Mouse (Mus musculus): ENCODE results near the gene Ccer2.

Ccer2 gene

DNA sequence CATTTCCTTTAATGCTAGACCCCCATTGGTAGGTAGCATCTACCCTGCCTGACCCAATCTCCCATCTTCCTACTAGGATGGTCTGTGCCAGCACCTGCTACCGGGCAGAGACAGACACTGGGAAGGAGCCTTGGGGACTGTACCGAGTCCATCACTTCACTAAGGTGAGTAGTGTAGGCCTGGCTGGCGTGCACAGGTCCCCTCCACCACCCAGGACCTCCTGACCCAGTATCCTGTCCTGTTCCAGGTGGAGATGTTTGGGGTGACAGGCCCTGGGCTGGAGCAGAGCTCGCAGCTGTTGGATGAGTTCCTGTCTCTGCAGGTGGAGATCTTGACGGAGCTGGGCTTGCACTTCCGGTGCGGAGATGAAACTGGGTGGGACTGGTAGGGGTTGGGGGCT is 6.0 kb upstream of the Ccer2 start:
- DNase-seq (ENCODE audit: low read depth, low spot score) = no peak

DNA sequence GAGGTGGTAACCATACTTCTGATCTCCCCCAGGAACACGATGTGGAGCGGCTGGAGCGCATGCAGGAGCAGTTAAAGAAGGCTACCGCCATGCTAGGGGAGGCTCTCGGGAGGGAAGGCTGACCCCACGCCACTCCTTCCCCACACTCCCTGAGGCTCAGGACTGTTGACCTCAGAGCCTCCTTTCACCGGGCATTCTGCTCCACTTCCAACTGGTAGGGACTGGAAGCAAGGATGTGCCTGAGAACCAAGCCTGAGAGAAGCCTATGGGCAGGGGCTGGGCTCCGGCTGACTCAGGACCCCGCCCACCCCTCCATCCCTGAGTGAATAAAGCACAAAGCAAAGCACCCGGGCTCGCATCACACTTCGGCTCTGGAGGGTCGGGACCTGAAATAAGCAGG is 2.6 kb downstream of the Ccer2 start:
- no peak for DNase-seq (ENCODE audit: low read depth, low spot score)

DNA sequence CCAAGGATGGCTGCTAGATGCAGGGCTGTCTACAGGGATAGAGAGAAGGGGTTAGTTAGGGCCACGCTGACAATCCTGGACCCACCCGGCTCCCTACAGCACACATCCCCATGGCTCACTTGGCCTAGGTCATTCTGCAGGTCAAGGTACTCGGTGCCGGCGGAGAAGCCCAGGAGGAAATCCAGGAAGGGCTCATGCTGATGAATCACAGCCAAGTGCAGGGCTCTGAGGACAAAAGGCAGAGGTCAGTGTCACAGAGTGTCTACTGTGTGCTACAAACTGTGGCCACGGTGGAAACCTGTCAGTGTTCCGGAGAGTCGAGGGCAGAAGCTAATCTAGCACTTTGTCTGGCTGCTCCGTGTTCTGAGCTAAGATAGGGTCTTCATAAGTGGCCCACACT is 5.9 kb downstream of the Ccer2 start:
- no peak for DNase-seq (ENCODE audit: low read depth, low spot score)

DNA sequence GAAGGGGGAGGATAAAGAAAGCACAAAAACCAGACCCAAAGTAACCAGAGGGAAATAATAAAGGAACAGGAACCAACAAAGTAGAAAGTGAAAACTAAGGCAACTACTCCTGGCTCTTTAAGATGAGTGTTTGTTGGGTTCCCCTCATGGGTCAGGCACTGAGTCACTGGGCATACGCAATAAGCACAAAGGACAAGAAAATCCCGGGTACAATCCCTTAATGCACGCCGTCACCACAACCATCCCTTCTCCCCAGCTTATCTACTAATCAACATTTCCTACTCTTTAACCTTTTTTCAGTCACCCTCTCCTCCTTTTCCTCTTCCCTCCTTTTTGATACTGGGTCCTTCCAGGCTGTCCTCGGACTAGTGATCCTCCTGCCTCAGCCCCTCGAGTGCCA is 9.2 kb downstream of the Ccer2 start:
- no peak for DNase-seq (ENCODE audit: low read depth, low spot score)

DNA sequence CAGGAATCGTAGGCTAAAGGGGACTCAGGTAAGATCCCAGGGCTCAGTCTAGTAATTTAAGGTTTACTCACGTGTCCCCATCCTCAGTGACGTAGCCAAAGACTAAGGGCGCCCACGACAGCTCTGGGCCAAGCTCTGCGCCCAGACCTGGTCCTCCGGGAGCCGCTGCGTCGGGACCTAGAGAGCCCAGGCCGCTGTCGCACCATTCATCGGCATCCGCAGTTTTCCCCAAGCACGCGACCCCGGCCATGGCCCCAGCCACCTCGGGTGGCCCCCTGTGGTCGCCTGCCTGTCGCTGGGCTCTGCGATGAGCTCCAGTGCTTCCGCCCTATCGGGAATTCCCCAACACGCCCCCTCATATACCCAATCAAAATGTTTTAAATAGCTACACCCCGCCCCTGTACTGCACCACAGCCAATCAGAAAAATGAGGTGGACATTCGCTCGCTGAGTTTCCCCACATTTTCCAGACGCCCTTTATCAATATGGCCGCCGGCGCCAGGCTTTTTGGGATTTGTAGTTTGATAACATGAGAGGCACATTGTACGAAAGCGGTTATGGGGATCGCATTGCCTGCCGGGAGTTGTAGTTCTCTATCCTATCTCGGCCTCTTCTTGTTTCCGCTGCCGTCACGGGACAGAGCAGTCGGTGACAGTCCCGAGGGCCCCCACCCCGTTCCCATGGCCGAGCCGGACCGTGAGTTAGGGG is 10.4 kb downstream of the Ccer2 start, which contains the start of gene Sirt2:
TSS of gene Sirt2 (plus strand) at position 563 of the 707 bp plus-strand sequence.
- DNase-seq (ENCODE audit: low read depth, low spot score) = peak; percentile 99

DNA sequence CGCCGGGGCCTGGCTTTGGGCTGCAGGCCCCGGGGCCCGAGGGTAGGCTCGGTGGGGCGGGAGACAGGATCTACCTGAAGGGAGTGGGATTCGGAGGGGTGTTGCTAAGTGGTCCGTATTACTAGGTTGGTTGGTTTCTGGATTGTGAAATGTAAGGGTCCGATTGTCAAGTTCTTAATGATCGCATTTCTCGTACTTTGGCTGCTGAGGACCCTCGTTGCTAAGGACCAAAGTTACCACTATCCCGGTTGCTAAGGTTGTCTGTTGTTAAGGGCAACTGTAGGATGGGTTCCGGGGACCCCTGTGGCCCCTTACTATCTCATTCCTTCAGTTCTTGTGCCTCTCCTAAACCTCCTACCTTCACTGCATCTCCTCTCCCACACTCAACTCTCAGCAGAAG is 10.9 kb downstream of the Ccer2 start:
- no peak for DNase-seq (ENCODE audit: low read depth, low spot score)

DNA sequence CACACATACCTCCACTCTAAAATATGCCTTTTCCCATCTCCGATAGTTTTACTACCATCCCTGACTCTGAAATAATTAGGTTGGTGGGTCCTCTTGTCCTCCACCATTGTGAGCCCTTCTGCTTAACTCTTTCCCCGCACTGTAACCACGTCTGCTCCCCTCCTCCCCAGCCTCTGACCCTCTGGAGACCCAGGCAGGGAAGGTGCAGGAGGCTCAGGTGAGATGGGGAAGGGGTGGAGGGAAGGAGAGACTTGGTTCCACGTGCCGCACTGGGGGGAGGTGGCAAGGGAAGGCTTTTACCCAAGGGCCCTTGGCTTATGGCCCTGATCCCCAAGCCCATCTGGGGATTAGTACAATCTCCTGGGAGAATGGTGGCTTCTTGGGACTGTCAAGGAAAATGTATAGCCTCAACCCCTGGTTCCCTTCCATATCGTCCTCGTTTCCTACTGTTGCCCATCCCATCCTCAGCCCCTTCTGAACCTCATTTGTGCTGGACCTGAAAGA is 11.5 kb downstream of the Ccer2 start, which contains the start of gene Nfkbib:
TSS of gene Nfkbib (minus strand) at position 51 of the 504 bp plus-strand sequence.
- DNase-seq (ENCODE audit: low read depth, low spot score) = no peak

DNA sequence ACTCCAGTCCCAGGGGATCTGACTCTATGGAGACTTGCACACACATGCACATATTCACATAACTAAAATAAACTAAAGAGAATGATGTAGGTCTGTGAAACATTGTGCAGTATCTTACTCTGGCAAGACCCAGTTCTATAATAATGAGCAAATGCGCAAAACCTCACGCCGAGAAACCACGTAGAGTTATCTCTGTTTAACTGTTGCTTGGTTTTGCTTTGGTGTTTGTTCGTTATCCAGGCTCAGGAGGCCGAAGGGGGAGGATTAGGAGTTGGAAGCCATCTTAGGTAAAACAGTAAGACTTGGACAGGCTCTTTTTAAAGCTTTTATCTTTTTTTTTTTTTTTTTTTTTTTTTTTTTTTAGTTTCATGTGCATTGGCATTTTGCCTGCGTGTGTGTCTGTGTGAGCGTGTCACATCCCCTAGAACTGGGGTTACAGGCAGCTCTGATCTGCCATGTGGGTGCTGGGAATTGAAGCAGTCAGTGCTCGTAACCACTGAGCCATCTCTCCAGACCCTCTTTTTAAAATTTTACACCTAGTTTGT is 13.5 kb downstream of the Ccer2 start:
- DNase-seq (ENCODE audit: low read depth, low spot score) = no peak

DNA sequence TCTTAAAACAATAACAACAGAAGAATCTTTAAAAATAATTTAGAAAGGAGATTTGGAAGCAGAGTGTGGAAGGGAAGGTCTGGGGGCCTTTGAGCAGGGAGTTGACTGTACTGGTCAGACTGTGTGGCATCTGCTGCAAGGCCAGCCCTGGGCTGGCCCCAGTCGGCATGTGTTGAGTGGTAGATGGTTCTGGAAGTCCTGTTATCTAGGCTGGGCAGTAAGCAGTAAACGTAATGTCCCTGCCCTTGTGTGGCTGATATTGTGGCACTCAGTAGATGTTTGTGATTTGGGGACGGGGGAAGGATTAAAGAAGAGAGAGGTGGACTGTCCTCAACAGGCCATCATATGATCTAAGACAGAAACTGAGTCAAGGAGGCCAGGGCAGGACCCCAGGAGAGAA is 14.3 kb downstream of the Ccer2 start:
- no peak for DNase-seq (ENCODE audit: low read depth, low spot score)

DNA sequence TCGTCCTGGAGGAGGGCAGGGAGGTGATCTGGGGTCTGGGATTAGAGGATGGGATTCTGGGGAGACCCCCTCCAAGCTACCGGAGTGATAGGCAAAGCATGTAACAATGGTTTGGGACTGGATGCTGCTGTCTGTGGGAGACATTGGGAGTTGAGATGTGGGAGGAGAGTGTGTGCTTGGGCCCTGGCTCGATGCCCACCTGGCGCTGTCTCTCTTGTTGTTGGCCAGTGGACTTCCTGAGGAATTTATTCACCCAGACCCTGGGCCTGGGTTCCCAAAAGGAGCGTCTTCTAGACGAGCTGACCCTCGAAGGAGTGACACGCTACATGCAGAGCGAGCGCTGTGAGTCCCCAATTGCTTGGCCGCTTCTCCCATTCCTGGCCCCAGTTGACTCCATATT is 15.9 kb downstream of the Ccer2 start:
- DNase-seq (ENCODE audit: low read depth, low spot score) = no peak

DNA sequence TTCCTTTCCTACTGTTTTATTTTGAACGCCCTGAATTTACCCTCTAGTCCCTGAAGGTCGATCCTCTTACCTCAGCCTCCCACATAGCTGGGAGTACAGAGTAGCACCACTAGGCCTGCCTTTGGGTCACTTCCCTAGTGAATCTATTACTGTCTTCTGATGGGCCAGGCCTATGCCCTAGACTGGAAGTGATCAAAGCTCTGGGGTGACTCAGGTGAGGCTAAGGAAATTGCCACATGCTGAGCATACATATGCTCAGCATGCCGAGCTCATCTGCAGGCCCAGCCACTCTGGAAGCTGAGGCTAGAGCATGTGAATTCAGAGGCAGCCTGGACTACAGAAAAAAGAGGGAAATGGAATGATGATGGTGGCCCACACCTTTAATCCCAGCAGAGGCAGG is 17.2 kb downstream of the Ccer2 start:
- DNase-seq (ENCODE audit: low read depth, low spot score) = no peak

DNA sequence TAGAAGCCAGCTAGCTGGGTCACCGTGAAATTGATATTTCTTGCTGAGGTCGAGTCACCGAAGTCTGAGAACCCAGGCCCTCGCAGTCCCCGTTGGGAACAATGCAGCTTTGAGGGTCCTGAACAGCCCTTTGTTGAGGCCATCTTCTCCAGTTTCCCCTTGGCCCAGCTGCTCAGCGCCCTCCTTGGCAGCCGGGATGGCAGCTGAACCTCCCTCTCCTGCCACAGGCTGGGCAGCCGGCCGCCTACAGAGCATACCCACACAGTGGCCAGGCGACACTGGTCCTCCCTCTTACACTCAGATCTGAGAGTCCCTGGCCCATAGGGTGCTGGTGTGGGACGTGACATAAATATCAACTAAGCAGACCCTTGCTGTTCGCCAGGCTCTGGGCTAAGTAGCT is 18.2 kb downstream of the Ccer2 start:
- no peak for DNase-seq (ENCODE audit: low read depth, low spot score)

DNA sequence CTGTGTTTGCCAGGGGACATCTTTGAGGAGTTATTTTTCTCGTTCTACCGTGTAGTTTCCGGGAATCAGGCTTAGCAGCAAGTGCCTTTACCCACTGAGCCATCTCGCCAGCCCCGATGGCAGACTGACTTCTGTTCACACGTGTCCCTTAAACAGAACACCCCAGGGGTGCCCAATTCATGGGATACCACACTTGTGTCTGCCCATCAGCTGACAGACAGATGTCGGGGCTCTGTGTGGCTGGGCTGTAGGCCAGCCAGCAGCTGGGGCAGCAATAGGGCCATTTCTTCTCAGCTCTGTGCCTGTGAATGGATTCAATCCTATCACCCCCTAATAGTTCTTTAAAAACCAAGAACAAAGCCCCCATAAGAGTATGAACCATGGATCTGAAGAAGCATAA is 19.2 kb downstream of the Ccer2 start:
- DNase-seq (ENCODE audit: low read depth, low spot score) = no peak

DNA sequence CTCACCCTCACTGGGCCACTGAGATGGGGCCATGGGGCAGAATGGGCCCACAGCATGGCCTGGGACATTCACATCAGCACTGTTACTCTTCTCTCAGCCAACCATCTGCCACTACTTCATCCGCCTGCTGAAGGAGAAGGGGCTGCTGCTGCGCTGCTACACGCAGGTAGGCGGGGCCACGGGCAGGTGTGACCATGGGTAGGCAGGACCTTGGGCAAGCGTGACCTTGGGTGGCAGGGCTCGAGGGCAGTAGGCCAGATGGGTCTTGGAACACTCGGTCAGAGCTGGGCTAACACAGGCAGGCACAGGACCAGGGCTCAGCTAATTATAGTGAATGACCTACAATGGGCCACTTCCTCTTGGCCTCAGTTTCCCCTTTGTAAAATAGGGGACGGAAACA is 22.9 kb downstream of the Ccer2 start:
- DNase-seq (ENCODE audit: low read depth, low spot score) = no peak

DNA sequence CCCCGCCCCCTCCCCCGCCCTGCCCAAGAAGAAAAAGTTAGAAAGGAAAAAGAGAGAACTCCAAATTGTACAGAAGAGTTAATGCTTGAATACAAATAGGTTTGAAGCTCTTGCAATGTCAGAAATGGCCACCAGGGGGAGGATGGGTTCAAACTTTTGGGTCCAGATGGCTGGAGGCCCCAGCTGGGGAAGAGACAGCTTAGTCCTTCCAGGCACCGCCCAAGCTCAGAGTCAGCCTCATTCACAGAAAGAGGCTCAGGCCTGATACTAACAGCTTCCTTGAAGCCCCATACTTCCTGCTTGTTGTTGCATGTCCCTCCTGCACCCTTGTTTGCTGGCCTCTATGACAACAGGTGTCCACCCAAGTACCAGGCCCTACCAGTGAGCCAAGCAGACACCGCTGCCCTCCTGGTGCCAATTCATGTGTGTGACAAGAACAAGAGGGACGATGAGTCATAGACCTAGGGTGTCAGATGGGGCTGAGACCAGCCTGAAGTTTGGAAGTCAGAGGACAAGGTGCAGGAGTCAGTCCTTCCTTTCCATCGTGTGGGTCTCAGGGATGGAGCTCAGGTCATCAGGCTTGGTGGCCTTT is 24.2 kb downstream of the Ccer2 start:
- DNase-seq (ENCODE audit: low read depth, low spot score) = peak; percentile 86

DNA sequence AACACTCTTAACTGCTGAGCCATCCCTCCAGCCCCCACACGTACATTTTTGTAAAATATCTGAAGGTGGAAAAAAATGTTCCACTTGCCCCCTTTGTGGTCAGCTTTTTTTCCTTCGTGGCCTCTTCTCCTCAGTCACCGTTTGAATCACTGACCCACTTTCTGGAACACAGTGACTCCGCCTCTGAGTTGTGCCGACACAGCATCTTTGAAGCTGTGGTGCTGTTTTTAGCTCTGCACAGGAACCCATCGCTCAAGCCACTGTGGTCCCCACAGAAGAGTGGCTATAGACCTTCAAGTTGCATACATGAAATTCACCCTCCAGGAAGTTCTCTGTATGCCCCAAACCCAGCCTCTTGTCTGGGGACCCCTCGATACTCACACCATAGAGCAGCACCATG is 24.9 kb downstream of the Ccer2 start:
- no peak for DNase-seq (ENCODE audit: low read depth, low spot score)

DNA sequence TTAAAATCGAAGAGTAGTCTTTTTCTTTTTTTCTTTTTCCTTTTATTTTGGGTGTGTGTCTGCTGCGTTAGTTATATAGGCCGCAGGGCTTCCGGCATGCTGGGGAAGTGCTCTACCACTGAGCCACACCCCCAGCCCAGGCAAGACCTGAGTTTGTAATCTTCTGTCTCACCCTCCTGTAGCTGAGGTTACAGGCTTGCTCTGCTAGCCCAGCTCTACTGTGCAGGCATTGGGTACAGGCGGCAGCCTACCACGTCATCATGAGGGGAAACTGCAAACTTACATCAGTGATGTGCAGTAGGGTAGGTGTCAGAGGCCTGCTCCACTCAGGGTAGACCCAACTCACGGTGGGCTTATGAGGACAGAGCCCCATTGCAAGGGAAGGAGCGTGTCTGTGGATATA is 25.3 kb downstream of the Ccer2 start:
- DNase-seq (ENCODE audit: low read depth, low spot score) = no peak

DNA sequence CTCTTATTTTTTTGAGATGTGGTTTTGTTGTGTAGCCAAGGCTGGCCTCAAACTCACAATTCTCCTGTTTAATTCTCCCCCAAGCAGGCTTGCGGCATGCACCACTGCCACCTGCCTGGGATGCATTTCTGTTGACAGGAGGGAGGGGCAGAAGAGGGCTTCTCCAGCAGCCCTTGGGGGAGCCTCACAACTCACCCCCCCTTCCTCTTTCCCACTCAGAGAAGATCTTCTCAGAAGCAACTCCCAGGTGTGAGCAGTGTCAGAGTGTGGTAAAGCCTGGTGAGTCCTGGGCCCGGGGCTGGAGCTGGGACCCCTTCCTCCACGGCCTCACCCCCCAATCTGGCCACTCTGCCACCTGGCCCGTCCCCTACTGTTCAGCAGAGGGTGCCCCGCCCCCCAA is 29.2 kb downstream of the Ccer2 start:
- no peak for DNase-seq (ENCODE audit: low read depth, low spot score)

DNA sequence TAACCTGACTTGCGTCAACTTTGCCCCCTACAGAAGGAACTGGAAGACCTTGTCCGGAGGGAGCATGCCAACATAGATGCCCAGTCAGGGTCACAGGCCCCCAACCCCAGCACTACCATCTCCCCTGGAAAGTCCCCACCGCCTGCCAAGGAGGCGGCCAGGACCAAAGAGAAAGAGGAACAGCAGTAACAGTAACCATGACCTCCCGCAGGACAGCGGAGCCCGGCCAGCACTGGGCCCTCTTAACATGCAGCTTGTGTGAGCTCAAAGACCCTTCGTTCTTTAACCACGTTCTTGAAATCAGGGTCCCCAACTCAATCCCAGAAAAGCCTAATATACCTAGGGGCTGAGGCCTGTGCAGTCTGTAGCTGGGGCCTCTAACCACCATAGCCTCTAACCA is 31.9 kb downstream of the Ccer2 start:
- no peak for DNase-seq (ENCODE audit: low read depth, low spot score)

DNA sequence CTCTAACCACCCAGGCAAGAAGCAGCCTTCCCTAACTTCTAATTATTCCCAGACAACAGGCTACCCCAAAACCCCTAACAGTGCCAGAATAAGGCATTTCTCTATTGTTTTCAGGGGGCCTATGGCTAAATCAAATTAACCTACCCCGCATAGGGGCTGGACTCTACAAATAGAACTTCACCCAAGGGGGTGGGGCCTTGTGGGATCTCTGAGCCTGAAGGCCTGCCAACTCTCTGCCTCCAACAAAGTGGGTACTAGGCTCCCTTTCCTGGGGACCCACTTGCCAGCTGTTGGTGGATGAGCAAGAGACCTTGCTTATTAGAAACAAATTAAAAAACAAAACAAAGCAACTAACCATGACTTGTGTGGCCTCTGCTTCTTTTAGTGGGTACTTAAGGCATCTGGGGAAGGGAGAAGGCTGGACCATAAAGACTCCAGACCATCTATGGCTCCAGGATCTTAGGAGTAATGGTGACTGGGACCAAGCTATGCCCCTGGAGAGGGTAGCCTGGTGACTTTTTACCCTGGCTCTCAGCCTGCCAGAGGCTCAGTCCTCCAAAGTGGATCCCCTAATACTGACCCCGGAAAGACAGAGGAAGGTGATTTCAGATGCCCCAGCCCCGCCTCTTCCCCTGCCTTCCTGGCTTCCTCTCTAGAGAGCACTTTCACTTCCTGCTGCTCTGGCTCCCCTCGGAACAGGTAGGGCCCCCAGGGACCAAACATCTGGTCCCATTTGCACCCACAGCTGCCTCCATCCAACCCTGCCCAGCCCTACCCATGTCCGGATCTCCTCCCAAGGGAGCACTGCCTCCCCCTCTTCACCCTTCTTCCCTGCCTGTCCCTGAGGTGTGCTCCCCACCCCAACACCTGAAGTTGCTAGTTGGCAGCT is 32.6 kb downstream of the Ccer2 start, which contains the start of gene Rinl:
TSS of gene Rinl (plus strand) at position 663 of the 889 bp plus-strand sequence.
- DNase-seq (ENCODE audit: low read depth, low spot score) = no peak

DNA sequence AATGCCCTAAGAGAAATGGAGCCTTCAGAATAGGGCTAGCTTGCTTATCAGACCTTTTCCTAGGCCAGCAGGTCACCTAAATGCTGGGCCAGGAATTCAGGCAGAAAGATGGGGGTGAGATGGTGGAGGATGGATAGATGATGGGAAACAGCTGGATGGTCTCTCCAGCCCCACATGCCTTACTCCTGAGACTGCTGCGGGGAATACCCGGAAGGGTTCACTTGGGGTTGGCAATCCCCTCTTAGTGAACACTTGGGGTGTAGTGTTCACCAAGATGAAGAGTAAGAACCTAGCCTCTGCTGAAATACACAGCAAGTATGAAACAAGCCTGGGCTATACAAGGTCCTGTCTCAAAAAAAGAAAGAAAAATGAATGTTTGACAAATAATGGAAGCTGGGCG is 33.3 kb downstream of the Ccer2 start:
- no peak for DNase-seq (ENCODE audit: low read depth, low spot score)
